Mouse (Mus musculus) megakaryocyte, embryonic 14.5 days (primary cell): Measurements from ENCODE around the gene Oip5. TPM values are rescaled to one million over a fixed set of nuclear protein-coding genes. Genes with fewer than 3 reads are reported as not detected.

Experiments
- H3K27me3 ChIP-seq: replicated peaks from 2 replicates; pipeline ENCODE3; 2012; ENCODE audit warnings: inconsistent platforms
- H3K36me3 ChIP-seq: replicated peaks from 2 replicates; pipeline ENCODE3; 2012; ENCODE audit warnings: low read length, inconsistent platforms, mixed read lengths
- H3K4me1 ChIP-seq: 2 replicates; pipeline ENCODE4 v1.6.1; 2012; ENCODE audit warnings: inconsistent platforms
- H3K4me3 ChIP-seq: replicated peaks from 2 replicates; pipeline ENCODE3; 2012; ENCODE audit warnings: moderate library complexity, mild to moderate bottlenecking, inconsistent platforms
- H3K9me3 ChIP-seq: 2 replicates; pipeline ENCODE4 v1.6.1; 2012; ENCODE audit warnings: inconsistent platforms
- FLI1 ChIP-seq: IDR thresholded peaks from 2 replicates; pipeline ENCODE4 v1.6.1; 2012; ENCODE audit warnings: low read length, inconsistent platforms, mixed read lengths
- GATA1 ChIP-seq: IDR thresholded peaks from 3 replicates; pipeline ENCODE4 v1.6.1; 2012; ENCODE audit warnings: mixed read lengths, low read length, inconsistent platforms, borderline replicate concordance
- polyA plus RNA-seq: library from polyadenylated mRNA; stranded (reverse); fragments of >175 nt; gene quantifications from 2 replicates; pipeline ENCODE4 v1.2.3, GENCODE M21; 2012; ENCODE audit warnings: low replicate concordance; ENCODE audit not compliant: insufficient read depth

Oip5 gene
- polyA plus RNA-seq, 1 experiment, result 4.8 TPM

DNA sequence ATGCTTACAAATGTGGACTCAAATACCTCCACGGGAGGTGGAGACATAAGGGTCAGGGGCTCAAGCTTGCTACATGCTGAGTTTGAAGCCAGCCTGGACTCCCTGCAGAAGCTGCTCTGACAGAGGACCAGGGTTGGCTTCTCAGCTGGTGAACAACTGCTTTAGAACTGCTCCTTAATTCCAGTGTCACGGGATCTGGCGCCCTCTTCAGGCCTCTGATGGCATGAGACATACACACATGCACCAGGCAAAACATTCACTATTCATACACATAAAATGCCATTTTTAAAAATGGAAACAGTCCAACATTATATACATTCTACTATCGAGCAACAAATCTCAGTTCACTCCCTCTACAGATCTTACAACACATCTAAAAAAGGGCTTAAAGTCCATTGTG is 30.9 kb downstream of the Oip5 start:
- no peak for TF ChIP-seq GATA1
- no peak for TF ChIP-seq FLI1
- Histone ChIP-seq H3K27me3 (no peaks in the 10 kb centered on the region), H3K9me3 (no peaks in the 10 kb centered on the region), H3K4me1 (no peaks in the 10 kb centered on the region), H3K4me3 (no peak overlapping the region), H3K36me3 (peaks cover 43% of the 10 kb centered on the region)

DNA sequence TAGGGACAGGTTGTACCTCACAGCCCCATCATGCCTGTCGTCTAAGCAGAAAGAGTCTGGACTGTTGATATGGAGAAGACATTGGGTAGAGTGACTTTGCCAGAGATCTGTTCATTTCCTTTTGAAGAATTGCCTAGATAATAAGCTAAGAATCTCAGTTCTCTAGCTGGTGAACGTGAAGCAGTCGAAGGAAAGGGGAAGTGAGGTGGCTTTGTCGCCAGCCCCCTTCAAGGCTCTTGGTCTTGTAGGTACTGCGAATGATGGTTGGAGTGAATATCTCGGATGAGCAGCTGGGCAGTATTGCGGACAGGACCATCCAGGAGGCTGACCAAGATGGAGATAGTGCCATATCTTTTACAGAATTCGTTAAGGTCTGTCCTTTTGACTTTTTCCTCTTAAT is 34.0 kb downstream of the Oip5 start:
- Histone ChIP-seq H3K9me3 (no peaks in the 10 kb centered on the region), H3K27me3 (no peaks in the 10 kb centered on the region), H3K4me1 (no peaks in the 10 kb centered on the region), H3K36me3 (peaks cover 62% of the 10 kb centered on the region), H3K4me3 (no peak overlapping the region)
- TF ChIP-seq GATA1 (no peak), FLI1 (no peak)

DNA sequence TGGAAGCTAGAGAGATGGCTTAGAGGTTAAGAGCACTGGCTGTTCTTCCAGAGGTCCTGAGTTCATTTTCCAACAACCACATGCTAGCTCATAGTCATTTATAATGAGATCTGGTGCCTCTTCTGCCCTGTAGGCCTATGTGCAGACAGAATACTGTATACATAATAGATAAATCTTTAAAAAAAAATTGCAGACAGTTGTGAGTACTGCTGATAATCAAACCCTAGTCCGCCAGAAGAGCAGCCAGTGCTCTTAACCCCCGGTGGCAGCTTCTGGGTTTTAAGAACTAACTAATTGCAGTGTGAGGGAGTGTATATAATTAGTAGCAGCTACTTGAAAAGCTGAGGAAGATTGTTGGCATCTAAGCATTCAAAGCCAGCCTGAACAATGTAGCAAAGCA is 34.8 kb downstream of the Oip5 start:
- Histone ChIP-seq H3K4me1 (no peaks in the 10 kb centered on the region), H3K36me3 (peaks cover 69% of the 10 kb centered on the region), H3K27me3 (no peaks in the 10 kb centered on the region), H3K4me3 (no peak overlapping the region), H3K9me3 (no peaks in the 10 kb centered on the region)
- TF ChIP-seq FLI1, result no peak
- TF ChIP-seq GATA1, result no peak

DNA sequence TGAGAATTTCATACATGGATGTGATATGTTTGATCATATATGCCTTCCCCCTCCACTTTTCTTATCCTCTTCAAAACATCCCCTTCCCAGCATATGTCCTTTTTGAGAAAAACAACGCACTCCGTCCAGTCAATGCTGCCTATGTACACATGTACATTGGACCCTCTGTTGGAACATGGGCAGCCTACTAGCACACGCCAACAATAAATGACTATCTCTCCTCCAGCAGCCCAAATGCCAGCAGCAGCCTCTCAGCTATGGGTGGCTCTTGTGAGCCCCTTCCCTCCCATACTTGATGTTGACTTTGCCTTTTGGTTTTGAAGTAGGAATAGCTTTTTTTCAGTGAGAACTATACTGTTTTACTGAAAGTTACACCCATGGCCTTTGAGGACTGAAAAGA is 36.7 kb downstream of the Oip5 start:
- H3K4me3 ChIP-seq, result no peak overlapping the region
- H3K9me3 ChIP-seq, result no peaks in the 10 kb centered on the region
- peaks cover 74% of the 10 kb centered on the region for H3K36me3 ChIP-seq
- no peak for TF ChIP-seq FLI1
- no peaks in the 10 kb centered on the region for H3K27me3 ChIP-seq
- H3K4me1 ChIP-seq, result no peaks in the 10 kb centered on the region

DNA sequence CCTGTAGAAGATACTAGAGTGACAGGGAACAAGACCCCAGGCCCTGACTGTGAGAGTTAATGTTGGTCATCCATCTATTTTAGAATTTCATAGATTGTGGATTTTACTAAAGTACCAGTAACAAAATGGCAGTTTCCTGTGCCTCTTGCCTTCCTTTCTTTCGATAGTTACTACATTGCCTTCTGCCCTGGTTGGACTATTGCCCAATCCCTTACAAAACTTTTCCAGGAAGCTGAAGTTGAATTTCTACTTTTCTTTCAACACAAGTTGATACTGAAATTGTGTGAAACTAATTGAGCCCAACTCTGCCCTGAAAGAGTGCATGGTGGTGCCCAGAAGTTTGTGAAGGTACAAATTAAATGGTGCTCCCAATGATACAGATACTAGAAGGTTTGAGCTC is 45.8 kb downstream of the Oip5 start:
- Histone ChIP-seq H3K4me3 (no peak overlapping the region), H3K27me3 (no peaks in the 10 kb centered on the region), H3K9me3 (no peaks in the 10 kb centered on the region), H3K4me1 (peaks cover 6% of the 10 kb centered on the region), H3K36me3 (peaks cover 79% of the 10 kb centered on the region)
- TF ChIP-seq FLI1 (no peak), GATA1 (no peak)

DNA sequence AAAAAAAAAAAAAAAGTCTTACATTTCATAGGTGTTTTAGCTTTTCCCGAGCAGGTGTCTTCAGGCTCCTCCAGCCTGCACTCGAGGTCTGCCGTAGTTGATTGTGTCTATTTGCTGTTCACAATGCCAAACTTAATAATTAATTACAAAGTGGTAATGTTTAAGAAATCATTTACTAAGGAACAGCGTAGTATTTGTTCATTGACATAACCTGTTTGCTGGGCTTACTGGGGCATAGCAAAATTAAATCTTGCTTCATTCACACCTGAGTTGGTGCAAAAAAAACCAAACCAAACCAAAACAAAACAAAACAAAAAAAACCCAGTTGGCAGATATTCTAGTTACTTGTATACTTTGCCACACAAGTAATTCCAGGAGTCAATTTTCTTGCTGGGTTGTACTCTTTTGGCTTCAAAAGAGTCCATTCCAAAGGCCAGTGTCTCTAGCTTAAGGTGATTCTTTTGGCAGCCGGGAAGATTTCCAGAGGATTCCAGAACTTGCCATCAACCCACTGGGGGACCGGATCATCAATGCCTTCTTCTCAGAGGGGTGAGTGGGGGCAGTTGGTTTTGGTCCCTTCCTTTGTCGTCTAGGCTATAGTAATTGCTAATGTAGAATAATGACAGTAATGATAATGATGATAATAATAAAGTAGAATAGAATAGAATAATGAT is 52.0 kb downstream of the Oip5 start:
- H3K27me3 ChIP-seq, result no peaks in the 10 kb centered on the region

DNA sequence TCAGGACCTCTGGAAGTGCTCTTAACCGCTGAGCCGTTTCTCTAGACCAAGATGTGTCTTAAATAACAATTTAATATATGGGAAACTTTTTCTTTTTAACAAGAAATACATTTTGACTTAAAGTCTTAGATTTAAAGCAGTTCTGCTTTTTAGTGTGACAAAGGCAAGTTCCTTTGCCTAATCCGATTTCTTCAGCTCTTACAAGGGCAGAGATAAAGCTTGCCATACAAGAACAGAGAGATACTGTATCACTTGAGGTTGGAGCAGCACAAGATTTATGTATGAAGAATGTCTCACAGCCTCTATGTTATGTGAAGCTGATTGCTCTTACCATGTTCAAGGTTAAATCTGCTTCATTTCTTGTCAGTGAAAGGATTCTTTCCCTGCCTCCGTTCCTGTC is 53.0 kb downstream of the Oip5 start:
- Histone ChIP-seq H3K4me1 (peaks cover 17% of the 10 kb centered on the region), H3K27me3 (no peaks in the 10 kb centered on the region), H3K4me3 (no peak overlapping the region), H3K36me3 (peaks cover 78% of the 10 kb centered on the region), H3K9me3 (no peaks in the 10 kb centered on the region)
- TF ChIP-seq GATA1, result no peak
- TF ChIP-seq FLI1, result no peak

More for the DNA sequence above, 52.0 kb downstream of the Oip5 start:
- Histone ChIP-seq H3K4me3 (no peak overlapping the region), H3K36me3 (peaks cover 80% of the 10 kb centered on the region), H3K4me1 (peaks cover 17% of the 10 kb centered on the region), H3K9me3 (no peaks in the 10 kb centered on the region)
- no peak for TF ChIP-seq GATA1

DNA sequence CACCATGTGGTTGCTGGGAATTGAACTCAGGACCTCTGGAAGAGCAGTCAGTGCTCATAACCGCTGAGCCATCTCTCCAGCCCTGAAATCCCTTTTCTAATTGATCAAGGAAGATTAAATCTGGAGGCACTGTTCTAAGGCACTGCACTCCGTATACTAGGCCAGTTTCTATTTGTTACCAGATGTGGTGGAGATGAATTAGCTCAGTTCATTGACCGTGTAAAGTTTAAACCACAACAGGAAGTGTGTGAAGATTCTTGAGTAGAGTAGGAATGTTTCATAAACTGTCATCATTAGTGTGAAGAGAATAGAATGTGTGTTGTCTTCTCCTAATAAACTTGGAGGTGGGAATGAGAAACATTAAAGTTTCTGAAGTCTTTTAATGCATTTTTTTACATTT is 56.5 kb downstream of the Oip5 start:
- no peak overlapping the region for H3K4me3 ChIP-seq
- TF ChIP-seq GATA1 (no peak), FLI1 (no peak)
- peaks cover 29% of the 10 kb centered on the region for H3K4me1 ChIP-seq
- H3K27me3 ChIP-seq, result no peaks in the 10 kb centered on the region
- no peaks in the 10 kb centered on the region for H3K9me3 ChIP-seq
- H3K36me3 ChIP-seq, result peaks cover 60% of the 10 kb centered on the region

Other genes with a start within 250 kb of the Oip5 start
- 2.3 and 2.7 TPM in 2 replicates for gene Ino80, start 140.8 kb downstream of the Oip5 start, polyA plus RNA-seq
- 0.01 TPM in 1 of 2 replicates, not detected in the other for gene Exd1, start 70.8 kb downstream of the Oip5 start, polyA plus RNA-seq
- 9.7 and 15.1 TPM in 2 replicates for gene Chp1, start 70.8 kb downstream of the Oip5 start, polyA plus RNA-seq
- gene Nusap1, start 171 bp downstream of the Oip5 start, polyA plus RNA-seq, result 1.3 TPM in 1 of 2 replicates, not detected in the other
- gene Ndufaf1, start 44.4 kb upstream of the Oip5 start, polyA plus RNA-seq, result 1.1 and 1.6 TPM in 2 replicates
- 19.2 and 81.2 TPM in 2 replicates for gene Rtf1, start 56.6 kb upstream of the Oip5 start, polyA plus RNA-seq
- 0.04 and 1.9 TPM in 2 replicates for gene Itpka, start 123.9 kb upstream of the Oip5 start, polyA plus RNA-seq
- gene Ltk, start 142.0 kb upstream of the Oip5 start, polyA plus RNA-seq, result 0.25 TPM in 1 of 2 replicates, not detected in the other
- gene Rpap1, start 169.1 kb upstream of the Oip5 start, polyA plus RNA-seq, result 8.7 and 9.1 TPM in 2 replicates
- gene Tyro3, start 179.3 kb upstream of the Oip5 start, polyA plus RNA-seq, result 0.64 TPM in 1 of 2 replicates, not detected in the other